Mouse (Mus musculus): Measurements from ENCODE around the gene Erap1.
A peak's percentile ranks its signal among the peaks of the same experiment; 100 is the strongest.
"Not testable (repeated sequence)": the region's sequence is repeated elsewhere in the genome, so short reads cannot be mapped to it uniquely, and the experiment has no call there.

Erap1 gene

DNA sequence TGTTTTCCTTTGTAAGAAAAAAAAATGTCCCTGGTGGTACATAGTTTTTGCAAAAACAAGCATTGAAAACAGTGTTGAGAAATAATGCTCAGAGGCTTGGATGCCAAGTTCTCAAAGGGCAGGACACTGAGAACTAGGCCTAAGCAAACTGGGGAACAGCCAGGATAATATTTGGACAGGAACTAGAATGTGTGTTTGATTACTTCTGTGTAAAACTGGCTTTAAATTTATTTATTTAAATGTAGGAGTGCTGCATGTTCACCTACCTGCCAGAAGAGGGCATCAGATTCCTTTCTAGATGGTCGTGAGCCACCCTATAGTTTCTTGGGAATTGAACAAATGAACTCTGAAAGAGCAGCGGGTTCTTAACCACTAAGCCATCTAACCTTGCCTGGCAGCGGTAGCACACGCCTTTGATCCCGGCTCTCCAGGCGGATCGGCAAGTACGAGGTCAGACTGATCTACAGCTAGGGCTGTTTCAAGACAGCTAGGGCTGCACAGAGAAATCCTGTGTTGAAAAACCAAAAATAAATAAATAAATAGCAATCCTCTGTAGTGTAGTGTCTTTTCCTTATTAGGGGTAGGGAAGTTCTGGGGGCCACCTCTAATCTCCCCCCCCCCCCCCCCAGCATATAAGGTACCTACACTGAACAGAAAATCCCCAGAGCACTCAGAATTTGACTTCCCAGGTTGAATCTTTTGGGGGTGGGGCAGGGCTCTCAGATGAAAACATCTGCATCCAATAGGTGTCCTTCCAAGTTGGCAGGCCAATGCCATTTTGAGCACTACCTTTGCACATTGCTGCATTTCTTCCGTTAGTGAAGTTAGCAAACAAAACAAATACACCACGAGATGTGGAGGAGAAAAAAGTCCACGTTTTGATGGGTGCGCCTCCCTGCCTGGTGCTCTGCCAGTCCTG is at the start of gene Erap1:
Gene Erap1, plus strand, starts transcription at position 776 of the 919 bp plus-strand sequence.
- DNase-seq: peak; percentile 76

DNA sequence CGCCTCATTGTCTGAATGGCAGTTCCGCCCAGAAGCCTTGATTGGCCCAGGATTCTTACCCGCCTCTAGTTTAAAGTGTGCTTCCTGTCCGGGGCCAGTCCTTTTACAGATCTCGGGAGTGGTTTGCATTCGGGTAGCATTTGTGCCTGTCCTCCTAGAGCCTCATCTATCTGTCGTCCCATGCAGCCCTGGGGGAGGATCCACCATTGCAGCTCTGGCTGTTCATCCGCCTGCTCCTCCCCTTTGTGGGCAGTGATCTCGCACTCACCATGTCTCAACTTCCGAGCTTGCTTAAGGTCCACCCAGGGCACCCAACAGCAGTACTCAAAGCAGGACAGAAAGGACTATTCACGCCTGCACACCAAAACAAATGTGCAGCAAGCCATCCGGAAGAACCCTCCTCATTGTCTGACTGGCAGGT is 48.0 kb upstream of the Erap1 start:
- not testable (repeated sequence) for DNase-seq

DNA sequence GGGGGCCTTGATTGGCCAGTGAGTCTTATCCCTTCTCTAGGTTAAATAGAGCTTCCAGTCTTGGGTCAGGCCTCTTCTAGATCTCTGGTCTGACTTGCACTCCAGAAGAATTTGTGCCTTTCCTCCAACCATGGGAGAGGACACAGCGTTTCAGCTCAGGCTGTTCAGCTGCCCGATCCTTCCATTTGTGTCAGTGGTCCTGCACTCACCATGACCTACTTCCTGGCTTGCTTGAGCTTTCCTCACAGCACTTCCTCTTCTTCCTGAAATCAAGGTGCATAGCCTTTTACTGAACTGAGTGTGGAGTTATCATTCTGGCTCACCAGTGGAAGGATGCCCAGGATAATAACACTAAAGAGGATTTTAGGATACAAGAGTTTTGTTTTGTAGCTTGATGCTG is 47.5 kb upstream of the Erap1 start:
- not testable (repeated sequence) for DNase-seq

DNA sequence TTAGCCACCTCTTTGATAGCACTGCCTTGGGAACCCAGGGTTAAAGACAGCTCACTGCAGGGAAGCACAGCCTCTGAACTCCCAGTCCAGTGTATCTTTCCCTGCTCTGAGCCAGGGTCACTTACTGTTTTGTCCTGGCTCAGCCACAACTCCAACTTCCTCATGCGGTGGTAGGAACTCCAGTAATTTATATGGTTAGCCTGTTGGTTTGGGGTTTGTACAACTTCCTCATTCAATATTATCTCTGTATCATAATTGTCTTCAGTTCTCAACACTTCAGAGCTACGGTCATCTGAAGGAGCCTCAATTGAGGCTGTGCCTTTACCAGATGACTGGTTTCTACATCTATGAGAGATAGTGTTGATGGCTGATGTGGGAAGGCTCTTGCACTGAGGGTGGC is 42.3 kb upstream of the Erap1 start:
- not testable (repeated sequence) for DNase-seq

DNA sequence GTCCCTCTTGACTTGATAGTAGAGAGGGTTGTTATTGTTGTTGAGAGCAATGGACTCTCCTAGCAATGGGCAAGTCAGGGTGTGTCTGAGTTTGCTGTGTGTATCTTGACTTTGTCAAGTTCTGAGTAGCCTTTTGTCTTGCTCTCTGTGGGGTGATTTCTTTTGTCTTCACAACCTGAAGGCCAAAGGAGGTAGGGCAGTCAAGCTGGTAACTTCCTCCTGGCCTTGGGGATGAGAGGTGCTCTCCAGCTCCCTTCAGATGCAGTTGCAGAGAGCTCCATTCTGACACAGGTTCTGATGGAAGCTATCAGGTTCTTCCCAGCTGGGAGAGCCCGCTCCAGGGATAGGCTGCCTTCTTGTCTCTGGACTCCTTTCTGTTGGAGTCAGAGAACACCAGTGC is 37.6 kb upstream of the Erap1 start:
- not testable (repeated sequence) for DNase-seq

DNA sequence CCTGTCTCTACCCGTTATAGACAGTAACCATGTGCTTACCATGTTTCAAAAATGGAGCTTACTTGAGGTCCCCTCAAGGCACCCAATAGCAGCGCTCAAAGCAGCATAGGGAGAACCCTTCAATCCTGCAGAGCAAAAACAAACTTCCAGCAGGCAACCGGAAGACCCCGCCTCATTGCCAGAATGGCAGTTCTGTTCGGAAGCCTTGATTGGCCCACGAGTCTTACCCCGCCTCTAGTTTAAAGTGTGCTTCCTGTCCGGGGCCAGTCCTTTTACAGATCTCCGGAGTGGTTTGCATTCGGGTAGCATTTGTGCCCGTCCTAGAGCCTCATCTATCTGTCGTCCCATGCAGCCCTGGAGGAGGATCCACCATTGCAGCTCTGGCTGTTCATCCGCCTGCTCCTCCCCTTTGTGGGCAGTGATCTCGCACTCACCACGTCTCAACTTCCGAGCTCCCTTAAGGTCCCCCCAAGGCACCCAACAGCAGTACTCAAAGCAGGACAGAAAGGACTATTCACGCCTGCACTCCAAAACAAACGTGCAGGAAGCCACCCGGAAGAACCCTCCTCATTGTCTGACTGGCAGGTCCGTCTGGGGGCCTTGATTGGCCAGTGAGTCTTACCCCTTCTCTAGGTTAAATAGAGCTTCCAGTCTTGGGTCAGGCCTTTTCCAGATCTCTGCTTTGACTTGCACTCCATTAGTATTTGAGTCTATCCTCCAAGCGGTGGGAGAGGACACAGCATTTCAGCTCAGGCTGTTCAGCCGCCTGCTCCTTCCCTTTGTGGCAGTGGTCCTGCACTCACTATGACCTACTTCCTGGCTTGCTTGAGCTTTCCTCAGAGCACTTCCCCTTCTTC is 22.0 kb upstream of the Erap1 start:
- DNase-seq: peak; percentile 83

DNA sequence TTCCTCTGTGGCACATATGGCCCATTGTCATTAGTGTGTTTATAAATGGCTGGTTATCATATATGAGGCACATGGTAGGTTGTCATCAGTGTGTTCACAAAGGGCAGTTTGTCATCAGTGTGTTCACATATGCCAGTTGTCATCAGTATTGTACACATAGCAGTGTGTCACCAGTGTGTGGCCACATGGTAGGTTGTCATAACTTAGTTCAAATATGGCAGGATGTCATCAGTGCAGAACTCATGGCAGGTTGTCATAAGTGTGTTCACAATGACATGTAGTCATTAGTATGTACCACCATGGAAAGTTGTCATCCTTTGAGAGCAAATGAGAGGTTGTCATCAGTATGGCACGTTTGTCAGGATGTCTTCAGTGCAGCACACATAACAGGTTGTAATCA is 7.0 kb upstream of the Erap1 start:
- DNase-seq: no peak

DNA sequence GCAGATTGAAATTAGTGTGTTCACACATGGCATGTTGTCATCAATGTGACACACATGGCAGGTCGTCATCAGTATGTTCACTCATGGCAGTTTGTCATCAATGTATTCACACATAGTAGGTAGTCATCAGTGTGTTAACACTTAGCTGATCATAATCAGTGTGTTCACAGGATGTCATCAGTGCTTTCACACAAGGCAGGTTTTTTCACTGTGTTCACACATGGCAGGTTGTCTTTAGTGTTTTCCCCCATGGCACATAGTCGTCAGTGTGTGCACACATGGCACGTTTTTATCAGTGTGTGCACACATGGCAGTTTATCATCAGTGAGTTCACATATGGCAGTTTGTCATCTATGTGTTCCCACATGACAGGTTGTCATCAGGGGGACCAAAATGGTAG is 6.5 kb upstream of the Erap1 start:
- no peak for DNase-seq

DNA sequence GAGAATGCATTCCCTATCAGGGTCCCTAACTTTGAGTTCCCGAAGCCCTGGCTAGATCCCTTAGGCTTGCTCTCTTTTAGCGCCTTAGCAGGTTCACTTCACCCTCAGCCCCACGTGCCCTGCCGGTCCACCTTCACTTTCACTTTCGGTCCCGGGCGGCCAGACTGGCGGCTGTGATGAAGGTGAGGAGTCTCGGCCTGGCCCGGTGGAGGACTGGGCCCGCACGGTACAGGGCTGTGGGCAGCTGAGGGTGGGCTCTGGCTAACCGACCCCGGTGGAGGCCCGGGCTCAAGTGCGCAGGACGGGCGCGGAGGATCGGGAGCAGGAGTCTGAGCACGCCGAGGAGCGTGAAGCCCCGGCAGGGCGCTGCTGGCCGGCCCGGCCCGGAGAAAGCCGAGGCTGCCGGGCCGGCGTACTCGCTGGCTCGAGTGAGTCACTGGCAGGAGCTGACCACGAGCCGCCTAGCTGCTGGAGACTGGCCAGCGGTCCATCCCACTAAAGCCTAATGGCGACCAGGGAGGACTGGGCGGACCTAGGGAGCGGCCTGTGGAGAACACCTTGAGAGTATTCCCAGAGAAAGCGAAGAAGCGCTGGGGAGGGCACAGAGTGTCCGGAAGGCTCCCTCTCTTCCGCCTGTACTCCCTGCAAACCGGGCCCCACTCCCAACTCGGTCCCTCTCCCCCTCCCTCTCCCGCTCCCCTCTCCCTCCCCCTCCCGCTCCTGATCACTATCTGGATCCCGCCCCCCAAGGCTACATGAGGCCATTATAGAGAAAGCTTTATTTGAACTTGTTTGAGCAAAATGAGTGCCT is 549 bp downstream of the Erap1 start:
- DNase-seq: peak; percentile 82

DNA sequence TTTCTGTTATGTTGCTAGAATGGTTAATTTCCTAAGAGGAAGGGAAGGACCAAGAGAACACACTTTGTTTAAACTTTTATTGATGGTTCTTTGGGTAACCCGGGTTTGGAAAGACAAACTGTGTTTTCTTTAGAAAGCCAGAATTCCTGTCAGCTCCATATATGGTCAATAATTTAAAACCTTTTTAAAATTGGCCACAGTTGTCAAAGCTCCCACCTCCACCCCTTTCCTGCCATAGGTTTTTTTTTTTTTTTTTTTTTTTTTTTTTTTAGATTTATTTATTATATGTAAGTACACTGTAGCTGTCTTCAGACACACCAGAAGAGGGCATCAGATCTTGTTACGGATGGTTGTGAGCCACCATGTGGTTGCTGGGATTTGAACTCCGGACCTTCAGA is 1.2 kb downstream of the Erap1 start:
- not testable (repeated sequence) for DNase-seq

DNA sequence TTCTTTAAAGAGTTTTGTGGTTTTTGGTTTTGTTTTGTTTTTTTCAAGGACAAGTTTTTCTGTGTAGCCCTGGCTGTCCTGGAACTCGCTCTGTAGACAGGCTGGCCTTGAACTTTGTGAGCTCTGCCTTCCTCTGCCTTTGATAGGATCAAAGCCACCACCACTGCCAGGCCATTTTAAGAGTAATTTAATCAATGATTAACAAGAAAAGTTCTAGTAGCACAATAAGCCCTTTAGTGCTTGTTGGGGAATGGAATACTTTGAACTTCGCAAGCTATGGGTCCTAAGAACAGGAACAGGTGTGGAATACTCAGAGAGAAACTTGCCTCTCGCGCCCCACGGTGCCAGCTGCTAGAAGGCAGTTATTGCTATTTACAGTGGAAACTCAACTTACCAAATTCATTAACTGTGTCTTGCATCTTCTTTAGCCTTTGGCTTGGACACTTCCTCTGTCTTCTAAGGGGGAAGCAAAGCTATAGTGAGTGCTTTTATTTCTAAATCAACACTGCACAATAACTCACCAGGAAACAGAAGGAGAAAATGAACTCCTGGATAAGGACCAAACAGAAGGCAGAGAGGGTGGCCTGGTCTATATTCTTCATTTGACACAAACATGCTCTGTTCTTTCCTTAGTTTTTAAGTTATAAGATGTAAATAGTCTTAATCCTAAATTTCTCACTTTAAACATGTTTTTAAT is 56.3 kb downstream of the Erap1 start:
- DNase-seq: no peak

DNA sequence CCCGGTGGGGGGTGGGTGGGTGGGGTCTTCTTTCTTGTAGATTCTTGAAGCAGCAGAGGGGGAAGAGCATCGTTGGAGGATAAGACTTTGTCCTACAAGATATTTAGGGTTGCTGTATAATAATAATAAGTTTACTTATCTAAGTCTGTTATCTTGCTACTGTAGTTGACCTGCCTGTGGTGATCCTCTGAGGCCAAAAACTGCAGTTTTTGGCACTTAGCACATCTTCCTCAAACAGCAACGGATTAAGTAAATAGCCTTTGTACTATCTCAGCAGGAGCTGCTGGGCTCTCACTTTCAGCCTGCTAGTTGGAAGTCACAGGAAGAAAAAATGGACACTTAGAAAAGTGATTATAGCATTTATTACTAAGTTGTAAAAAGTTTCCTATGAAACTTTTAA is 56.9 kb downstream of the Erap1 start:
- DNase-seq: no peak

DNA sequence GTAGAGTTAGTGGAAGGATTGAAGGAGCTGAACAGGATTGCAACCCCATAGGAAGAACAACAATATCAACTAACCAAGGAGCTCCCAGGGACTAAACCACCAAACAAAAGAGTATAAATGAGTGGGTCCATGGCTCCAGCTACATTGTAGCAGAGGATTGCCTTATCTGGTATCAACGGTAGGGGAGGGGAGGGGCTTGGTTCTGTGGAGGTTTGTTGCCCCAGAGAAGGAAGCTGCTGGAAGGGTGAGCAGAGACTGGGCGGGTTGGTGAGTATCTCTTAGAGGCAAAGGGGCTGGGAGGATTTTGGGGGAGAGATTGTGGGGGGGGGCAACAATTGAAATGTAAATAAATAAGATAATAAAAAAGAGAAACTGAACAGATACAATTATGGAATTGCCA is 79.6 kb downstream of the Erap1 start:
- no peak for DNase-seq

DNA sequence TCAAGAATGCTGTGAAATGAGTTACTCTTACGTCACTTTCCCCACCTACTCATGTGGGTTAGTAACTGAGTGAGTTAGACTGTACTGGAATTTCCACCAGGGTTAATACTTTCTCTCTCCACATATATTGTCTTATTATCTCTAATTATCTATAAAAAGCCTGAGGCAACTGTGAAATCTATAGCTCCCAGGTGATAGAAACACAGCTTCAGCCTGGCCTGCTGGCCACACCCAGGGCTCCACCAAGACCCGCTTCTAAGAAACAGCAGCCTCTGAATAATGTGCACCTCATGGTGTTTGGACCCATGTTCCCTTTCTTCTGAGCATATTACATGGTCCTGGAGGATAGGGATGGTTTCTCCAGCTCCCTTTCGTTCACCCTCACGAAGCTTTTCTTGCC is 94.4 kb downstream of the Erap1 start:
- no peak for DNase-seq

DNA sequence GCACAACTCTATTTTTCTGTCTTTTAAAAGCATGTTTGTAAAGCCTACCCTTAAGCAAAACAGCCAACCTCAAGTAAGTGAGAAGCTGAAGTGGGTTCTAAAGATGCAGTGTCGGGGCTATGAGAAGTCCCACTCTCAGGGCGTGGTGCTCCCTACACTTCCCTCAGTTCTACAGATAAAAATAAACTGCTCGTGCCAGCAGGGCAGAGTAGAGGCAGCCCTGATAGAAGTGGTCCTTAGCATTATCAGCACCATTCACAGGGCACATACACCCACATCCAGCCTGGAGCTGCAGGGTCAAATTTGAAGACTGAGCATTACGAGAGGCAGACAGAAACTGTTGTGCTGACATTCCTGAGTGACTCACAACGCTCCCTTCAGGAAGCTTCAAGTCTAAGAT is 96.5 kb downstream of the Erap1 start:
- DNase-seq: no peak

DNA sequence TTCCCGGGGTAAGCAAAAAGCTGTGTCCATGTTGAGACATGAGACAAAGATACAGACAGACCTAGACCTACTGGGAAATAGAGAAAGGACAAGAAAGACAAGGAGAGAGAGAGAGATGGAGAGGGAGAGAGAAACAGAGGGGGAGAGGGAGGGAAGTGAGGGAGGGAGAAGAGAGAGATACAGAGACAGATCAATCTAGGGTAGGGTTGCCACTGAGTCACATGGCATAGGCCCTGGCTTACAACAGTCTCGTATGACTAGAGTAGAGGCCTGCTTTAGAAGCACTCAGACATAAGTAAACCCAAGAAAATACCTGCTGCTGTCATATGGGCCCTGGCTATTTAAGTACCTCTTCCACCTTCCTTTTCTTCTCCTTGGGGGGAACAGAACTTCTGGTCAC is 97.0 kb downstream of the Erap1 start:
- no peak for DNase-seq
